Mouse (Mus musculus) kidney, adult 2 months (tissue): Measurements from ENCODE around the gene Trak2.

Experiments used
- CTCF ChIP-seq: fragments of 200-500 bp; conservative IDR thresholded peaks from 2 replicates; pipeline ENCODE4 v1.5.1; 2011; ENCODE audit warnings: low read depth, mild to moderate bottlenecking, control low read depth, low read length, moderate library complexity, mixed read lengths; ENCODE audit not compliant: insufficient read depth, insufficient read length
- POLR2A ChIP-seq: fragments of 200-500 bp; IDR thresholded peaks from one replicate; pipeline ENCODE4 v1.6.1; 2011; ENCODE audit warnings: low read depth, low read length, control low read depth

- TF ChIP-seq CTCF (no peak), POLR2A (no peak)
These were observed 10.8 kb downstream of the Trak2 start for GRCm38 (mm10) chr1:58962418-58962817.
